Mouse (Mus musculus): ENCODE measurements around the gene 6430571L13Rik.

DNA sequence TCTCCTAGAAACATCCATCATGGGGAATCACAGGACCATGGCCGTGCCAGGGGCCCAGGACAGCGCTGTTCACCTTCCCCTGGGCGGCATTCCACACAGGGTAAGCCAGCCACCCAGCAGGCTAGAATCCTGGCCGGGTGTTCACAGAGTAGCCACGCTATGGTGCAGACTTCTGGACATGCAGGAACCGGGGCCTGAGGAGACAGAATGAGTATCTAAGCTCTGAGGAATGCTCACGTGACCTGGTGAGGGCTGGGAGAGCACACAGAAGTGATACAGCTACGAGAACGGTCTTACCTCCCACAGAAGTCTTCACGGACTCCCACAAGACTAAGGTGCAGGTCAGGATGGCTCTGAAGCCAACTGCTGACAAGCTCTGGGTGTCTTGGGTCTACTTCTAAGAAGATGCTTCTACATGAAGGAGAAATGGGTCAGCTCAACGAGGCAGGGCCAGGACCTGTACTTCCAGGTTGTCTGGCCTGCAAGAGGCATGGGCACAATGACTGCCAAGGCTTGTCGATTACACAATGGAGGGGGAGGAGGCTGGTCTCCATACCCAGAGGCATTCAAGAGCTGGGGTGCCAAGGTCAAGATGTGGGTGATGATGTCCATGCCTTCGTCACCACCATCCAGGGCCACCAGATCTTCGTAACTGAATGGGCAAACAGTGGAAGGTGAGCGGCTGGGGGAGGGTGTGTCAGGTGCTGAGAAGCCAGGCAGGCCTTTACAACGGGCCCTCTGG is 12.4 kb upstream of the 6430571L13Rik start:
- no peak for TF ChIP-seq CTCF (conservative IDR thresholded peaks at IDR 0.05; ENCODE audit: low read length)
- TF ChIP-seq POU5F1 (IDR thresholded peaks at IDR 0.05; ENCODE audit: borderline replicate concordance, low read length), result no peak

All from E14TG2a.4 (cell line).